Mouse (Mus musculus) heart, postnatal 0 days (tissue): ENCODE data around the gene Insyn1. TPM values are rescaled to one million over a fixed set of nuclear protein-coding genes. Genes with fewer than 3 reads are reported as not detected.

ENCODE experiments used
- ATAC-seq: fragments of 200-750 bp; cut with Nextera tagmentation; 2 replicates; pipeline ENCODE4 v1.8.0; 2017; ENCODE audit warnings: low read depth, moderate number of reproducible peaks, moderate library complexity; ENCODE audit not compliant: insufficient read depth
- DNase-seq: peaks from one replicate; pipeline ENCODE4 v3.0.0-alpha.2; 2016; ENCODE audit warnings: low spot score
- H3K27ac ChIP-seq: fragments of 300-500 bp; sonication (generic); 2 replicates; pipeline ENCODE4 v1.5.1; 2014; ENCODE audit warnings: low read depth, mild to moderate bottlenecking
- H3K27me3 ChIP-seq: fragments of 300-500 bp; sonication (generic); 2 replicates; pipeline ENCODE4 v1.6.1; 2014; ENCODE audit warnings: low read length, mixed read lengths; ENCODE audit not compliant: control insufficient read depth, insufficient read depth
- H3K36me3 ChIP-seq: fragments of 300-500 bp; sonication (generic); replicated peaks from 2 replicates; pipeline ENCODE4 v1.6.1; 2014; ENCODE audit warnings: low read length, mixed read lengths; ENCODE audit not compliant: control insufficient read depth, insufficient read depth
- H3K4me1 ChIP-seq: fragments of 300-500 bp; sonication (generic); 2 replicates; pipeline ENCODE4 v1.6.1; 2014; ENCODE audit warnings: antibody characterized with exemption; ENCODE audit not compliant: control insufficient read depth, insufficient read depth
- H3K4me2 ChIP-seq: fragments of 300-500 bp; sonication (generic); 2 replicates; pipeline ENCODE4 v1.6.1; 2014; ENCODE audit warnings: low read depth, mild to moderate bottlenecking, low read length, moderate library complexity
- H3K4me3 ChIP-seq: fragments of 300-500 bp; sonication (generic); 2 replicates; pipeline ENCODE4 v1.5.1; 2014; ENCODE audit warnings: low read depth, low read length
- H3K9ac ChIP-seq: fragments of 300-500 bp; sonication (generic); replicated peaks from 2 replicates; pipeline ENCODE4 v1.6.1; 2014; ENCODE audit warnings: low read depth, low read length, mixed read lengths
- H3K9me3 ChIP-seq: fragments of 300-500 bp; sonication (generic); replicated peaks from 2 replicates; pipeline ENCODE4 v1.6.1; 2016; ENCODE audit warnings: low read length; ENCODE audit not compliant: control insufficient read depth
- CTCF ChIP-seq: IDR thresholded peaks from 2 replicates; pipeline ENCODE4 v1.5.1; 2016; ENCODE audit warnings: antibody characterized with exemption, control low read depth, low read depth
- EP300 ChIP-seq: IDR thresholded peaks from 2 replicates; pipeline ENCODE4 v1.6.1; 2016; ENCODE audit warnings: antibody characterized with exemption, low read depth
- WGBS: fragments of 180-500 bp; shearing (Covaris S2); extraction: QIAGEN DNeasy Blood & Tissue Kit; methylation state at CpG from one replicate; pipeline ENCODE4 v1.1.7; 2014; 5-methylcytosine and 5-hydroxymethylcytosine counted together
- polyA plus RNA-seq: library from polyadenylated mRNA; unstranded; fragments of >200 nt; fragmentation: Nextera tagmentation; extraction: Ambion mirVana; gene quantifications from 2 replicates; pipeline ENCODE4 v1.2.1, GENCODE M21; 2015
- total RNA-seq: library from RNA; depleted of rRNA; stranded (reverse); fragments of >200 nt; gene quantifications from 2 replicates; pipeline ENCODE4 v1.2.3, GENCODE M21; 2014; ENCODE audit warnings: low replicate concordance

The Insyn1 gene
- total and polyA plus RNA-seq, 2 experiments from 2014 or later = 0.77 to 9.6 TPM

DNA sequence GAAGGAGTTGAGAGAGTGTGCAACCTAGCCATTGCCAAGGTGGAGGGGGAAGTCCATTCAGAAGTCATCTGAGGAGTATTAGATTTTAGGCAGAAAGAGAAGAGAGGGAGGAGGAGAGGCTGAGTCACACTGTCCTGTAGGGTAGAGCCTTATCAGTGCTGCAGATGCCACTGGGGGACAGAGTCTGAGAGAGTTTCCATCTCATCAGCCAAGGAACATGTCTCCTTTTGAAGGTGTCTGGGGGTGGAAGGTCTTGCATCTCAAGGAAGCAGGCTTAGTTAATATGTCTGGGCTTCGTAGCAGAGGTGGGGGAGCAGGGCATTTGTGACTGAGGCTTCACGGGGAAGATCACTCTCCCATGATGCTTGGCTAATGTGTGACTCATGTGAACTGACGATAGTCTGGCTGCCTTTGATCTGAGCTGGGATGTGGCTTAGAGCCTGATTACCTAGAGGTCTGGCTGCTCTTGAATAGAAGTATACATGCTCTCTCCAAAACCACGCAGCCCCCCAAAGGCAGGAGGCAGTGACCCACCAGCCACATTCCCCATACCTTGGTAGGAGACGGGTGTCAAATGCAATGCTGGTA, 34.5 kb upstream of the Insyn1 start:
- Histone ChIP-seq H3K27ac (no peak overlapping the region), H3K4me3 (no peak overlapping the region), H3K9me3 (no peaks in the 10 kb centered on the region), H3K9ac (no peak overlapping the region), H3K4me1 (peaks cover 16% of the 10 kb centered on the region), H3K4me2 (no peak overlapping the region), H3K36me3 (no peaks in the 10 kb centered on the region), H3K27me3 (no peaks in the 10 kb centered on the region)
- no peak for ATAC-seq
- TF ChIP-seq EP300 (no peak), CTCF (no peak)
- WGBS = 66% methylated on average over 5 of the region's 5 CpGs
- DNase-seq = no peak

DNA sequence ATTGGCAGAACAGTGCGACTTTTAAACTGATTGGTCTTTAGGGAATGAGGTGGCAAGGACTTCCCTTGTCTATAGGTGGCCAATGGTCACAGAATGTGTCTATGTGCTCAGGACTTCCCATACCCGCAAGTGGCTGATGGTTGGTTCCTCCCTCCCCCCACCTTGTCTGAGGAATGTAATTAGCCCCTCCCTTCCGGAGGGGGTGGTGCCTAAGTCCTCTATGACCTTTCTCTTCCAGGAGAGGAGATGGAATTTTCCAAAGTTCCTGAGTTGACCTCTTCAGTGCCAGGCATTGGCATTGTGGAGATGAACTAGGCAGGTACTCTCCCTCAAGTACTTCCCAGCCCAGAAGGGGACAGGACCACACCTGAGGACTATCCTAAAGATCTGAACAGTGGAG, 33.5 kb upstream of the Insyn1 start:
- ATAC-seq (no peak), DNase-seq (no peak)
- Histone ChIP-seq H3K4me2 (no peak overlapping the region), H3K27me3 (no peaks in the 10 kb centered on the region), H3K4me1 (peaks cover 16% of the 10 kb centered on the region), H3K9me3 (no peaks in the 10 kb centered on the region), H3K27ac (no peak overlapping the region), H3K36me3 (no peaks in the 10 kb centered on the region), H3K4me3 (no peak overlapping the region), H3K9ac (no peak overlapping the region)
- WGBS = 42% methylated on average over 3 of the region's 3 CpGs
- no peak for TF ChIP-seq CTCF
- TF ChIP-seq EP300 = no peak

DNA sequence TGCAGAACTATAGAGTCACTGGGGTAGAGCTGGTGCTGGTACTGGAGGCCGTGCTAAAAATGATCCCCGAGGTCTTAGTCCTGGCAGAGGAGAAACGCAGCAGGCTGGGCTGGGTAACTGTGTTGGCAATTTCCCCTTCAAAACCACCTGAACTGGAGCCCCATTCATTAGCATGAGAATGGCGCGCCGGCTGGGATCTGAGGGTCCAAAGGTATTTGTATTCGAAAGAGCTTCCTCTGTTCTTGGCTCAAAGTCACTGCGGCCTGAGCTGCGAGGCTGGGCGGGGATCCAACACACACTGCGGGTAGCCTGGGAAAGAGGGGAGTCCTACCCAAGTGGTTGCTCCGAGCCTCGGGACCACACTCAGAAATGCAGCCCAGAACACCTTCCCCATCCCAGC, 32.6 kb upstream of the Insyn1 start:
- ATAC-seq (no peak), DNase-seq (no peak)
- Histone ChIP-seq H3K27ac (no peak overlapping the region), H3K4me2 (0 out of 2 replicates have a peak overlapping the region, but pooled peaks have one; percentile 5), H3K36me3 (no peaks in the 10 kb centered on the region), H3K4me3 (no peak overlapping the region), H3K4me1 (peaks cover 16% of the 10 kb centered on the region), H3K9me3 (no peaks in the 10 kb centered on the region), H3K27me3 (no peaks in the 10 kb centered on the region), H3K9ac (no peak overlapping the region)
- TF ChIP-seq EP300 = no peak
- TF ChIP-seq CTCF = no peak
- 22% methylated on average over 13 of the region's 13 CpGs for whole genome bisulfite sequencing

DNA sequence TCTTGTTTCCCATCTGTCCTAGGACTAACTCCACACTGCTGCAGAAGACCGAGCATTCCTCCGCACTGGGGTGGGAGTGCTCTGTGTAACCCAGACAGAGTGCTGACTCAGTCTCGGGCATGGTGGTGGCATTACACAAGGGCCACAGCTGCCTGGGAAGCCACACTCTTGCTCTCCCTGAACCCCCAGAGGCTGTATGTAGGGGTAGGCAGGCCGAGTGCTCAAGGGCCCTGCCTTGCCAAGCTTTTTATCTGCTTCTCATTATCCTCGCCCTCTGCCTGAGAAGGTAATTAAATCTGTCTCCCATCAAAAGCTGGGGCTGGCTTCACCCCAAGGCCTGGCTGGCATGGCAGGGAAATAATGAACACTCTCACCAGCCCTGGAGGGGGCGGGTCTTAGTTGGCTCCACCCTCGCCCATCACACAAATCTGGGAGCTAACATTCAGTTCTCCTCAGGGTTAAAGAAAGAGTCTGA, 30.9 kb upstream of the Insyn1 start:
- Histone ChIP-seq H3K4me3 (no peak overlapping the region), H3K4me1 (peaks cover 16% of the 10 kb centered on the region), H3K4me2 (no peak overlapping the region), H3K36me3 (no peaks in the 10 kb centered on the region), H3K27me3 (no peaks in the 10 kb centered on the region), H3K27ac (no peak overlapping the region), H3K9me3 (no peaks in the 10 kb centered on the region), H3K9ac (no peak overlapping the region)
- DNase-seq (no peak), ATAC-seq (no peak)
- TF ChIP-seq EP300 (no peak), CTCF (no peak)
- 61% methylated on average over 7 of the region's 7 CpGs for WGBS

DNA sequence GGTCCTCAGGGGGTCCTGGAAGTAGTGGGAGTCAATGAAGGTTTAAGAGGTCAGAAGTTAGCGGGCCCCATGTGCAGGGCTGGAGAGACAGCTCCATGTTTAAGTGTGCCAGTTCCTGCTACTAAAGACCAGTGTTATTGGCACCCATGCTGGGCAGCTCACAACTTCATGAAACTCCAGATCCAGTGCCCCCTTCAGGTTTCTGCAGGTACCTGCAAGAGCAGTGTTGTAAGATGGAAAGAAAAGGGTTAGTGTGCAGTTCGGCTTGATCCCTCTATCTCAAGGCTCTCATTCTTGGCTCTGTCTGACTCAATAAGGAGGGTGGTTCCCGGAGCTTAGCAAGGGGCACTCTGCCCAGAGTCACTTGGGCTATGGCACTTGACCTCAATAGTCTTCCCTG, 30.1 kb upstream of the Insyn1 start:
- no peaks in the 10 kb centered on the region for H3K36me3 ChIP-seq
- no peak overlapping the region for H3K4me2 ChIP-seq
- WGBS = 59% methylated on average over 3 of the region's 3 CpGs
- no peaks in the 10 kb centered on the region for H3K9me3 ChIP-seq
- no peak for TF ChIP-seq EP300
- peak; percentile 23 for TF ChIP-seq CTCF
- no peak overlapping the region for H3K27ac ChIP-seq
- ATAC-seq (no peak), DNase-seq (no peak)
- H3K27me3 ChIP-seq = no peaks in the 10 kb centered on the region
- no peak overlapping the region for H3K9ac ChIP-seq
- H3K4me3 ChIP-seq = no peak overlapping the region
- peaks cover 16% of the 10 kb centered on the region for H3K4me1 ChIP-seq

GRCm38 (mm10) chr9:58458856-58459553, 29.4 kb upstream of the Insyn1 start:
- Histone ChIP-seq H3K4me1 (peaks cover 16% of the 10 kb centered on the region), H3K4me2 (no peak overlapping the region), H3K9ac (no peak overlapping the region), H3K4me3 (no peak overlapping the region), H3K36me3 (no peaks in the 10 kb centered on the region), H3K27me3 (no peaks in the 10 kb centered on the region), H3K27ac (no peak overlapping the region), H3K9me3 (no peaks in the 10 kb centered on the region)
- DNase-seq (no peak), ATAC-seq (peak; percentile 49; the same call in 1 of the 2 replicates)
- WGBS = 73% methylated on average over 6 of the region's 6 CpGs
- no peak for TF ChIP-seq CTCF
- no peak for TF ChIP-seq EP300
